Comparison of ENCODE assay signal across 9 mouse cellular contexts in genomic region chr10:18431546-18431945, GRCm38 (mm10).
DNase-seq lines count a peak whose midpoint lies in the region; ATAC-seq and TF ChIP-seq lines count a peak whose summit lies in the region.
"Had no signal": no experiment of that assay in that cellular context is flagged by ENCODE, and none has a peak within 500 bp of the region (broad histone marks: within the 10 kb centered on the region; RNA-seq: fewer than 3 reads in every experiment).

No protein-coding gene starts in this region.

- 63% methylated on average over 3 of the region's 3 CpGs for WGBS in kidney, adult 2 months
- WGBS in midbrain, postnatal 0 days: 82% methylated on average over 3 of the region's 3 CpGs
- 91% methylated on average over 3 of the region's 3 CpGs for WGBS in midbrain, embryonic 11.5 days
- WGBS in hindbrain, postnatal 0 days: 67% methylated on average over 3 of the region's 3 CpGs
- 40% methylated on average over 3 of the region's 3 CpGs for WGBS in stomach, postnatal 0 days

- no peaks in the 10 kb centered on the region for H3K9me3 ChIP-seq in midbrain, postnatal 0 days (ENCODE audit: low read length)
- H3K9me3 ChIP-seq in midbrain, embryonic 11.5 days (ENCODE audit: control insufficient read depth, low read length): peaks cover 3% of the 10 kb centered on the region; the same call in 1 of the 2 replicates
- no peaks in the 10 kb centered on the region for H3K9me3 ChIP-seq in hindbrain, postnatal 0 days (ENCODE audit: low read length)
- H3K9me3 ChIP-seq in stomach, postnatal 0 days (ENCODE audit: control insufficient read depth, low read length): no peaks in the 10 kb centered on the region

- no peaks in the 10 kb centered on the region for H3K36me3 ChIP-seq in kidney, adult 2 months (ENCODE audit: control insufficient read depth, insufficient read depth, low read length)
- no peaks in the 10 kb centered on the region for H3K36me3 ChIP-seq in midbrain, postnatal 0 days (ENCODE audit: insufficient read depth, low read length)
- H3K36me3 ChIP-seq in midbrain, embryonic 11.5 days (ENCODE audit: control insufficient read depth, insufficient read depth, low read length): peaks cover 2% of the 10 kb centered on the region
- no peaks in the 10 kb centered on the region for H3K36me3 ChIP-seq in hindbrain, postnatal 0 days (ENCODE audit: insufficient read depth, low read length)
- no peaks in the 10 kb centered on the region for H3K36me3 ChIP-seq in stomach, postnatal 0 days (ENCODE audit: control insufficient read depth, insufficient read depth, low read length)

- no peak for TF ChIP-seq POLR2A in kidney, adult 2 months (IDR thresholded peaks at IDR 0.05; ENCODE audit: low read depth, low read length)

- peaks cover 7% of the 10 kb centered on the region; the same call in 1 of the 2 replicates for H3K4me1 ChIP-seq in kidney, adult 2 months (ENCODE audit: control insufficient read depth, insufficient read depth, low read length)
- no peaks in the 10 kb centered on the region for H3K4me1 ChIP-seq in midbrain, postnatal 0 days (ENCODE audit: insufficient read depth, low read length)
- peaks cover 18% of the 10 kb centered on the region for H3K4me1 ChIP-seq in midbrain, embryonic 11.5 days (ENCODE audit: control insufficient read depth, insufficient read depth, low read length)
- no peaks in the 10 kb centered on the region for H3K4me1 ChIP-seq in hindbrain, postnatal 0 days (ENCODE audit: insufficient read depth, low read length)
- peaks cover 7% of the 10 kb centered on the region; the same call in 1 of the 2 replicates for H3K4me1 ChIP-seq in stomach, postnatal 0 days (replicated peaks; ENCODE audit: control insufficient read depth, insufficient read depth)

- no peak overlapping the region for H3K4me3 ChIP-seq in kidney, adult 2 months (ENCODE audit: insufficient read depth, low read depth, low read length)
- peak overlapping the region; percentile 42; the same call in 1 of the 2 replicates for H3K4me3 ChIP-seq in midbrain, postnatal 0 days (ENCODE audit: low read depth, low read length)
- no peak overlapping the region for H3K4me3 ChIP-seq in midbrain, embryonic 11.5 days (ENCODE audit: low read depth, low read length)
- peak overlapping the region; percentile 28 for H3K4me3 ChIP-seq in hindbrain, postnatal 0 days (ENCODE audit: low read length)
- peak overlapping the region; percentile 39; the same call in 1 of the 2 replicates for H3K4me3 ChIP-seq in stomach, postnatal 0 days (ENCODE audit: low read depth, low read length)

- ATAC-seq in midbrain, postnatal 0 days (ENCODE audit: low FRiP score): no peak
- ATAC-seq in midbrain, embryonic 11.5 days (ENCODE audit: low FRiP score): no peak
- ATAC-seq in hindbrain, postnatal 0 days: no peak
- no peak for ATAC-seq in stomach, postnatal 0 days (ENCODE audit: low FRiP score, low TSS enrichment)

- no peak overlapping the region; the same call in 1 of the 2 replicates for H3K9ac ChIP-seq in midbrain, postnatal 0 days (replicated peaks; ENCODE audit: low read length, poor library complexity, severe bottlenecking)
- no peak overlapping the region for H3K9ac ChIP-seq in midbrain, embryonic 11.5 days (ENCODE audit: low read length)
- H3K9ac ChIP-seq in hindbrain, postnatal 0 days (replicated peaks; ENCODE audit: low read length): no peak overlapping the region; the same call in 1 of the 2 replicates
- no peak overlapping the region for H3K9ac ChIP-seq in stomach, postnatal 0 days (ENCODE audit: low read length)

- no peak for TF ChIP-seq CTCF in kidney, adult 2 months (conservative IDR thresholded peaks at IDR 0.05; ENCODE audit: insufficient read depth, insufficient read length, low read depth, low read length)
- TF ChIP-seq CTCF in midbrain, postnatal 0 days (IDR thresholded peaks at IDR 0.05): no peak
- no peak for TF ChIP-seq CTCF in hindbrain, postnatal 0 days (IDR thresholded peaks at IDR 0.05; ENCODE audit: low read depth)
- TF ChIP-seq CTCF in stomach, postnatal 0 days (IDR thresholded peaks at IDR 0.05; ENCODE audit: low read depth): no peak

- no peak overlapping the region for H3K27ac ChIP-seq in kidney, adult 2 months (ENCODE audit: insufficient read depth, low read depth, low read length)
- no peak overlapping the region for H3K27ac ChIP-seq in midbrain, postnatal 0 days (ENCODE audit: low read depth, low read length)
- no peak overlapping the region for H3K27ac ChIP-seq in midbrain, embryonic 11.5 days (ENCODE audit: low read depth, low read length)
- no peak overlapping the region for H3K27ac ChIP-seq in hindbrain, postnatal 0 days
- 0 out of 2 replicates have a peak overlapping the region, but pooled peaks have one; percentile 3 for H3K27ac ChIP-seq in stomach, postnatal 0 days (replicated peaks)

- no peak for TF ChIP-seq EP300 in stomach, postnatal 0 days (optimal IDR thresholded peaks at IDR 0.05)

- no peaks in the 10 kb centered on the region for H3K27me3 ChIP-seq in kidney, adult 2 months (replicated peaks; ENCODE audit: control insufficient read depth, insufficient read depth, low read length)
- no peaks in the 10 kb centered on the region for H3K27me3 ChIP-seq in midbrain, postnatal 0 days (ENCODE audit: insufficient read depth, low read length)
- no peaks in the 10 kb centered on the region for H3K27me3 ChIP-seq in midbrain, embryonic 11.5 days (ENCODE audit: control insufficient read depth, insufficient read depth, low read length)
- H3K27me3 ChIP-seq in hindbrain, postnatal 0 days (ENCODE audit: insufficient read depth, low read length): no peaks in the 10 kb centered on the region
- no peaks in the 10 kb centered on the region for H3K27me3 ChIP-seq in stomach, postnatal 0 days (ENCODE audit: control insufficient read depth, insufficient read depth, low read length)
- H3K27me3 ChIP-seq: Patski had no signal

- DNase-seq in kidney, adult 2 months: peak; percentile 18
- DNase-seq in kidney, adult 11 months: no peak
- no peak for DNase-seq in midbrain, postnatal 0 days (ENCODE audit: low spot score)
- no peak for DNase-seq in midbrain, embryonic 11.5 days (ENCODE audit: low spot score, missing footprints)
- no peak for DNase-seq in hindbrain, postnatal 0 days (ENCODE audit: low spot score)
- DNase-seq in stomach, postnatal 0 days (ENCODE audit: low spot score): no peak
- no peak for DNase-seq in ovary, postnatal 36 days (ENCODE audit: low spot score)
- DNase-seq: cerebellum, adult 9-10 months had no signal

- H3K4me2 ChIP-seq in midbrain, postnatal 0 days (ENCODE audit: low read depth, low read length, poor library complexity, severe bottlenecking): no peak overlapping the region
- no peak overlapping the region for H3K4me2 ChIP-seq in midbrain, embryonic 11.5 days
- peak overlapping the region; percentile 57 for H3K4me2 ChIP-seq in hindbrain, postnatal 0 days (ENCODE audit: low read depth, low read length)
- peak overlapping the region; percentile 29; the same call in 1 of the 2 replicates for H3K4me2 ChIP-seq in stomach, postnatal 0 days (replicated peaks; ENCODE audit: low read depth)

Comparison
In these comparisons a context has a peak if more than half of its experiments do, and no peak if none do; other contexts are left out.
1. H3K4me3 ChIP-seq: peak in midbrain, postnatal 0 days (single experiment), hindbrain, postnatal 0 days (single experiment) and stomach, postnatal 0 days (single experiment); none in kidney, adult 2 months (single experiment) and midbrain, embryonic 11.5 days (single experiment).
2. H3K4me2 ChIP-seq: peak in hindbrain, postnatal 0 days (single experiment) and stomach, postnatal 0 days (single experiment); none in midbrain, postnatal 0 days (single experiment) and midbrain, embryonic 11.5 days (single experiment).